Mouse (Mus musculus): ENCODE results near the gene Prdx3. TPM values are rescaled to one million over a fixed set of nuclear protein-coding genes. Genes with fewer than 3 reads are reported as not detected.

The Prdx3 gene
- total RNA-seq (2015; ENCODE audit: low replicate concordance) (99.3 and 105 TPM in 2 replicates), total RNA-seq (2017; ENCODE audit: low replicate concordance) (88.4 and 96.3 TPM in 2 replicates)

DNA sequence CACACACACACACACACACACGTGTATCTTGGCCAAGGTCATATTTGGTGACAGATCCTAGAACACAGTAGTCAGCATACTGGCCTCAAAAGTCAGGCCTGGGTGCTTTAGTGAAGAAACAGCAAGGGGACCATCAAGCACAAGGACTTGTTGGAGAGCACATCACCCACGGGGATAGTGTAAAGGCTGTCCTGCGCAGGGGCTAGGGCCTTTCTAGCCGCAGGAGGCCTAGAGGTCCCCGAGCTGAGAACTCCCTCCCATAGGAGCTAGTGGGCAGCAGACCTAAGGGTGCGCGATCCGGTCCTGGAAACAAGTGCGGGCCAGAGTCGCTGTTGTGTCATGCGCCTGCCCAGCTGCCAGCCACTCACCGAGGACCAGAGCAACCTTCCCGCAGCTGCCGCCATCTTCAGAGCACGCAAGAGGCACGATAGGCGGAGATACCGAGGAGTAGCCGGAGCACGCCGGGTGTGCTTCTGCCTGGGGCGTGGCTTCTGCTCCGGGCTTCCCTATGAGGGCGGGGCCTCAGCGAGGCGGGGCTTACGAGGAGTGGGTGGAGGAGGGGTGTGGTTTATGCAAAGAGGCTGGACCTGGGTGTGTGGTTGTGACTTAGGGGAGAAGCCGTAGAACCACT is at the start of gene Prdx3:
Gene Prdx3, minus strand, starts transcription at position 493 of the 631 bp plus-strand sequence.
- ATAC-seq (replicated peaks; ENCODE audit: low FRiP score, poor library complexity, severe bottlenecking): peak; percentile 91

DNA sequence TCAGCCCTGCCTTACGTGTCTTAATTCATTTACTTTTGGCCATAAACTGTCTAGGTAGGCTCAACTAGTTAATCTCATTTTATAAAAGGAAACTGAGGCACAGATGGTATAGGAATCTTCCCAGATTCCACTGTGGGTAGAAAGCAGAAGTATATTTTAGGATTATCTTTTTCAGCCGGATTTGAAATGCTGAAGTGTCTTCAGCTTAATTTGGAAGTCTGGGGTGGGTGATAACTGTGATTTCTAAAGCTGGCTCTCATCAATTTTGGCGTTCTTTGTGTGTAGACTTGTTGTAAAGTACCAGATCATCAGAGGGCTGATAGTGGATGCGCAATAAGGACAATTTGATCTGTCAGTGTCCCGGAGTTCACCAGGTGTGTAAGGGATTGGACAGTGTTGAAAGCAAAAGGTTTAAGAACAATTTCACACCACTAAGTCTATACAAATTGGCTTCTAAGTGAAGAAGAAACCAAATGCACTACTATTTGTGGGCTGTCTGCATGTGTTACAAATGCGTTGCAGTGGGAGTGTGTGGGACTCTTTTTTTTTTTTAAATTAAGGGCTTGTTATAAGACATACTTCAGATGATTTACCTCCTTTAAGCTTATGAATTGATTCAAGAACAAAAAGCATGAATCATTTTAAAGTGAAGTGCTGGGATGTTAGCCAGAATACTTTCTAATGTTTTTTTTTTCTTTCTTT is 42.7 kb upstream of the Prdx3 start:
- ATAC-seq (replicated peaks; ENCODE audit: low FRiP score, poor library complexity, severe bottlenecking): no peak

DNA sequence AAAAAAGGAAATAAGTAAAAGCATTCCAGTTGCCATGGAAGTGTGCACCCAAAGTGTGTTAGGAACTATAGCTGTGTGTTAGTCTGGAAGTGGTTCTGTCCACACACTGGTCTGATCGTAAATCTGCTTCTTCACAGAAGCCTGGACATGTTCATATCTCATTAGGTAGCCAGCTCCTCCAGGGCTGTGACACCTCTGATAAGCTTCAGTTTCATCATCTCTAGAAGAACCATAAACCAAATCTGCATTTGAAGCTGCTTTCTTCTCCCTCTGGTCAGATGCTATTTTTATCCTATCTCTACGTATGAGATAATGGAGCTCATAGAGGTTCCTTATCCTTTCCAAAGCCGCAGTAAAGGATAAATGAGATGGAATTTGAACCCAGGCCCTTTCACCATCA is 41.5 kb upstream of the Prdx3 start:
- ATAC-seq (replicated peaks; ENCODE audit: low FRiP score, poor library complexity, severe bottlenecking): no peak

DNA sequence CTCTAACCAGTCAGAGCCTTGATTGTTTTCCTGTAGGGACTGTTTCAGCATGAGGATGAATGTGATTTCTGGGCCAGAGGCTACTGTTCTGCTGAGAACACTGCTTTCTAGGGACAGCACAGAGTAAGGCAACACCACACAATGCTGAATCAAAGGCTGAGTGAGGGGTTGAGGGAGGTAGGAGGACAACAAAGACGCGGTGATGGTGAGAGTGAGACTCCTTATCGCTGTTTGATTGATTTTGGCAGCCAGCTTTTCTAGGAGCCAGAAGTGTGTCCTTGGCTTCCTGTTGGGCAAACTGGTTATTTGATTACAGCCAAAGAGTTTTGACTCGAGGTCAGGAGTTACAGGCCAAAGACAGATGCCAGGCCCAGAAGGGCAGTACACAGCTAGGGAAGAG is 40.9 kb upstream of the Prdx3 start:
- ATAC-seq (replicated peaks; ENCODE audit: low FRiP score, poor library complexity, severe bottlenecking): no peak

DNA sequence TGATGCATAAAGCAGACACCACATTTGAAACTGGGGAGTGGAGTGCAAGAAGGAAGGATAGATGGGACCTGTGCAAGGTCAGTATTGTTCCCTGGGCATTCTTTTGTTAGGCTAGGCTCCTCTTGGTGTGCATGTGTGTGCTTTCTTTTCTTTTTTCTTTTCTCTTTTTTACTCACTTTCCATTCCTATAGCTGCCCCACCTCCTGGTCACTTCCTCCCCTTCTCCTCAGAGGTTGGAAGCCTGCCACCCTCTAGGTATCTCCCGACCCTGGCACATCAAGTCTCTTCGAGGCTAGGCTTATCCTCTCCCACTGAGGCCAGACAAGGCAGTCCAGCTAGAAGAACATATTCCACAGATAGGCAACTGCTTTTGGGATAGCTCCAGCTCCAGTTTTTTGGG is 37.3 kb upstream of the Prdx3 start:
- no peak for ATAC-seq (replicated peaks; ENCODE audit: low FRiP score, poor library complexity, severe bottlenecking)

DNA sequence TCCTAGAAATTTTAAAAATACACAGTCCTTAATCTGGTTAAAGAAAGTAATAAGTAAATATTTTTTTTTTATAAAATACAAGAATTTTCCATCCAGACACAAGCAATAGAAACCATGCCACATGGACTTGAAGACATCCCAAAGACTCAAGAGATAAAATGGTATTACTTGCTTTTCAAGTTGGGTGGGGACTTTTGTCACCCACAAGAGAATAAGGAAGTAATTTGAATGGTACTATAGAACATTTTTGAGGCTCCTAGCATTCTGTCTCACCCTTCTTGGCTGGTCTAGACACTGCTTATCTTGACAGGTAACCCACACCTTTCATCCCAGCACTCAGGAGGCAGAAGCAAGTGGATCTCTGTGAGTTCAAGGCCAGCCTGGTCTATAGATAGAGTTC is 35.9 kb upstream of the Prdx3 start:
- no peak for ATAC-seq (replicated peaks; ENCODE audit: low FRiP score, poor library complexity, severe bottlenecking)

DNA sequence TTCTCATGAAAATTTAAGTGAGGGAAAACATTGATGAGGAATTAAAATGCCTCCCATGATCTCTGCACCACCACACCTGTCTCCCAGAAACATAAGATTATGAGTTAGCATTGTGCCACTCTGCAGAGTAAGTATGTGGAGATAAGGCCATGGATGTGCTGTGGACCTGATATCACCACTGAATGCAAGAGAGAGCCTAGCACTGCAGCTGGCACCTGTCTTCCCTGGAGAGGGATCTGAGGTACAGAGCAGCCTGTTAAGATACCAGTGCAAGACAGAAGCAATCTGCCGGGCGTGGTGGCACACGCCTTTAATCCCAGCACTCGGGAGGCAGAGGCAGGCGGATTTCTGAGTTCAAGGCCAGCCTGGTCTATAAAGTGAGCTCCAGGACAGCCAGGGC is 31.1 kb upstream of the Prdx3 start:
- ATAC-seq (replicated peaks; ENCODE audit: low FRiP score, poor library complexity, severe bottlenecking): no peak

DNA sequence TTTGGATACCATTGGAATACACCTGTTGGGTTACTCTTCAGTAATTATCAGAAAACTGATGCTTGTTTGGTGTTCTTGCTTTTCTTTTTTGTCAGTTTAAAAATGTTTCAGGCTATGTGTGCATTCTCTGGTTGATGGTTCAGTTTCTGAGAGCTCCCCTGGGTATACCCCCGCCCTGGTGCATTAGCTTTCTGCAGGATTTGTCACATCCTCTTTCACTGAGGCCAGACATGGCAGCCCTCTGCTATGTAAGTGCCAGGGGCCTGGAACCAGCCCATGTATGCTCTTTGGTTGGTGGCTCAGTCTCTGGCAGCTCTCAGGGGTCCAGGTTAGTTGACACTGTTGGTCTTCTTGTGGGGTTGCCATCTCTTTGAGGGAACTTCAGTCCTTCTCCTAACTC is 29.6 kb upstream of the Prdx3 start:
- no peak for ATAC-seq (replicated peaks; ENCODE audit: low FRiP score, poor library complexity, severe bottlenecking)

DNA sequence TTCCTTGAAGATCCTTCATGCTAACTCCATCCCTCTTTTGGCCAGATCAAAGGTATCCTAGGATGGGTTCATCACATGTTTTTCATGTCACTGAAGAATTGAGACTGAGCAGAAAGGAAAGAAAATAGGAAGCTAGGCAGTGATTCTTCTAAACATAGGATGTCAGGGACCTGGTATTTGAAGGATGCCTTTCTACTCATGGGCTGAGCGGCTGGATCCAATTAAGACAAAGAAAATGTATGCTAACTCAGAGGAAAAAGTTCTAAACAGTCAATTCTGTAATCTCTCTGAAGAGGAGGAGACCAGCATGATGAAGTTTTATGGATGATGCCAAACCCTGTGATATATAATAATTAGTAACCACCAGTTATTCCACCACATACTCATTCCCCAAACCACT is 28.8 kb upstream of the Prdx3 start:
- ATAC-seq (replicated peaks; ENCODE audit: low FRiP score, poor library complexity, severe bottlenecking): no peak

DNA sequence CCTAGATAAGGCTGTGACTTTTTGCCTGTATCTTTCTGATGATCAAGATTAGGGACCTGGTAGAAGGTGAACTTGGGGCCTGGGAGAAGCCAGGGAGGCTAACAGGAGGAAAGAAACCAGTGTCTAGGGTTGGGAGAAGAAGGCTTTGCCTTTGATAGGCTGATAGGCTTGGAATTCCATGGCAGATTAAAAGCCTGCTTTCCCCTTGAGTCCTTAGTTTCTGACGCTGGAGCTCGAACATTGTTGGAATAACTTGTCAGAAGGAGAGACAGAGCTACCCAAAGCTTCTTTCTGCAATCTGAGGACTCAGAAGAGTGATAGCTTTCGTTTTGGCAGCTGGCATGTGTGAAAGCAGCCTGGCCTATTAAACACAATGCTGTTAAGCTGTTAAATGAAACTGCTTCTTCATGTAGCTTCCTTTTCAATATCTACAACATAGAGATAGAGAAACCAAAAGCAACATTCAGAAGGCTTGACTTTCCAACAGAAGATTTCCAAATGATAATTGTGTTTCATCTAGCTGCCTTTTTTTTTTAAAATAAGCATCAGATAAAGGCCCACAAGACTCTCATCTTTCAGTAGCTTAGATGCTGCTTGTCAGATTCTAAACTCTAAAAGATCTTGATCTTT is 21.0 kb upstream of the Prdx3 start:
- ATAC-seq (replicated peaks; ENCODE audit: low FRiP score, poor library complexity, severe bottlenecking): no peak

DNA sequence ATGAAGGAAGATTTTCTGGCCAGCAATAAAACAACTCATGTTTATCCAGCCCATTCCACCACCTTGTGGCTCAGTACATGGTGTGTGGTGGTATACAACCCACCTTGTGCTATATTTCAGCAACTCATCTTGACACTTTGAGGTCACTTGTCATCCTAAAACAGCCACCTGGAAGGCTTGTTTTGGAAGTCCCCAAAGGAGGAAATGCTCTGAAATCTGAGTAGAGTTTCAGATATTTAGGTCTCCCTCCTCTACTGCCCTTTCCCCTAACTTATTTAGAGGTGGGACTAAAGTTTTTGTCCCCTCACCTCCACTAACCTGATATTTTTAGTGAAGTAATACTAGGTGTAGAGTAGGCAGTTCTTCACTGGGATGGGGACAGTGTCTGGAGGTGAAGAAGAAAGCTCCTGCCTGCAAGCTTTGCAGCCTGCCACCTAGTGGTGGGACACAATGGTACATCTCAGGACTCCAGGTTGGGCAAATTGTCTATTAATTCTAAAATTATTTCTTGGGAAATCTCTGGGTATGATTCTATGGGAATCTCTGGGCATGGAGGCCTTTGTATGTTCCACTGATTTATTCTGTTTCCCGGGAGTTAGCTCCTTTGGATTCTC is 17.7 kb upstream of the Prdx3 start:
- ATAC-seq (replicated peaks; ENCODE audit: low FRiP score, poor library complexity, severe bottlenecking): 0 out of 2 replicates have a peak, but pooled peaks have one; percentile 52

DNA sequence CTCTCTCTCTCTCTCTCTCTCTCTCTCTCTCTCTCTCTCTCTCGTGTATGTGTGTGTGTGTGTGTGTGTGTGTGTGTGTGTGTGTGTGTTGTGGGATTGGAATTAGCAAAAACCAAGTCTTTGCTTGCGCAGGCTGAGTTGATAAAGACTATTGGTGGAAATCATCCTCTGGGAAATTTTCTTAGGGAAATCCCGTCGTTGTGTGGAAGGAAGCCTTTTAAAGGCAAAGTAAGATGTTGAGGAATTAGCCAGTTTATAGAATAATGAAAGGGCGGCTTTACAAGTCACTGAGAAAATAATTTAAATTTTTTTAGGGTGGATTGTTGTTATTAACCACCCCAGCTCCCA is 16.7 kb upstream of the Prdx3 start:
- ATAC-seq (replicated peaks; ENCODE audit: low FRiP score, poor library complexity, severe bottlenecking): no peak

DNA sequence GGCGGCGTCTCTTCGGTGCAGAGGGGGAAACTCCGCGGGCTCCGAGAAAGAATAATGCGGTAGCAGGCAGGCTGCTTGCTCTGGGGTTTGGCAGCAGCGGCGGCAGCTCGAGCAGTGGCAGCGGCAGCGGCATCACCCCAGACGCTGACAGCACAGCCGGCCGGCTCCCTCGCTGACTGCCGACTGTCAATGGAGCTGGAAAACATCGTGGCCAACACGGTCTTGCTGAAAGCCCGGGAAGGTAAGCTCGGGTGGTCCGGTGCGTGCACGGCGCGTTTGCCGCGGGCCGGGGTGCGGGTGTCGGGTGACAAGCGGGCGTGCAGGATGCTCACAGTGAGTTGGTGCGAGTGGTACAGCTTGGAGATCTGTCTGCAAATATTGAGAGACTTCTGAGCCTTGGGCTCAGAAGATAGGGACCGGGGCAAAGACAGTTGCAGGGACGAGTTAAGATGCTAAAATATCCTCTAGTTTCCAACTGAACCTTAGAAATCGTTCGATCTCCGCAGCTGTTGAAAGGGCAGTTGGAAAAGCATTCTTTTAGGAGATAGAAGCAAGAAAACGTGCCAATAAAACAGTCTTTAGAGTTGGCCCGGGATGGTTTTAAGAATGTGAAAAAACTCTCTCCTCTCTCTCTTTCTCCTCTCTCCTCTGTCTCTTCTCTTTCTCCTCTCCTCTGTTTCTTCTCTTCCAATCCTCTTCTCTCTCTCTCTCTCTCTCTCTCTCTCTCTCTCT is 16.2 kb upstream of the Prdx3 start:
- peak; percentile 17 for ATAC-seq (replicated peaks; ENCODE audit: low FRiP score, poor library complexity, severe bottlenecking)

DNA sequence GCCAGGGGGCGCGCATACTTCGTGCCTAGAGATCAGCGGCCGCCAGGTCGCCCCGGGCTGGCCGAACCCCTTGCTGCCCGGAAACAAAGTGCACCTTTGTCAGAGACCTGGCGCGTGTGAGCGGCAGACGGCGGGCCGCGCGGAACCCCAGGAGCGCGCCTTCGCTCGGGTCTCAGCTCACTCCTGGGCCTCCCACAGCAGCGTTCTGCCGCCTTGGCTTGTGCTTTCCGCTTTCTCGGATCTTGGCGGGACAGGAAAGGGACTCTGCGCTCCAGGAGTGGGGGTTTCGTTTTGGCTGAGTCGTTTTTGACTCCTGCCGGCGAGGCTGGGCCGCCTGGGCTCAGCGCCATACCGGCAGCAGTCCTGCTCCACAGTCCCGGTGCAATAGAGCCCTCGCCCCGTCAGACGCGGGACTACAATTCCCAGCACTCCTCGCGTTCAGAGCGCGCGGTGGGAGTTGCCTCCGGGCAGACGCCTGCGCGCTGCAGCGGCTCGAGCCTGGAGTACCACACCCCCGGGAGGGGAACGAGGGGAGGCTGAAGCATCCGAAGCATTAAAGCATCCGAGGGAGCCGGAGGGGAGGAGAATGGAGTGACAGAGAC is 15.5 kb upstream of the Prdx3 start, which contains the start of gene Grk5:
Gene Grk5, plus strand, starts transcription at position 36 of the 602 bp plus-strand sequence.
- ATAC-seq (replicated peaks; ENCODE audit: low FRiP score, poor library complexity, severe bottlenecking): peak; percentile 92

DNA sequence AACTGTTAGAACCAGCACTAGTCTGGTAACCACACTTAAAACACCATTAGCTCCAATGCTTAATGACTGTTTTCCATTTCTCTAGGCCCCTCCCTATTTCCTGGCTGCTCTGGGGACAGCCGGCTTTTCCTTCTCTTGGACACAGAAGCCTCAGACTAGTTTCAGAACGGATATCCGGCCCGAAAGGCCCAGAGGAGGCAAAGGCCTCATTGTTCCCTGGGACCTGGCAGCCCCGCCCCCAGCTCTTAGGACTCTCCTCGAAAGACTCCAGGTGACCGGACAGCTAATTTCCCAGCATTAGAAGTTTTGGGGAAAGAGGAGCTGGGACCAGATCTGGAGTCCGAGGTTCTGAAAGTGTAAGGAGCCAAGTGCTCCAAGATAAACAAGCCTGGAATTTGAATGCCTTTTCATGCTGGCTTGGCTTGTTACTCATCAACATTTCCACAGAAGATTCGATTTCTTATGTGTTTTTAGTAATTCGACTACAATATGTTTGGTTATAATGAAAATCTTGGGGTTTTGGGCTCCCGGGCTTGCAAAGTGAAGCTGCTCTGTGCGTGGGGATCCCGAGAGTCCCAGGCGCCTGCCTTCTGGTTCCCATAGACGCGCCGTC is 14.9 kb upstream of the Prdx3 start:
- ATAC-seq (replicated peaks; ENCODE audit: low FRiP score, poor library complexity, severe bottlenecking): peak; percentile 38

DNA sequence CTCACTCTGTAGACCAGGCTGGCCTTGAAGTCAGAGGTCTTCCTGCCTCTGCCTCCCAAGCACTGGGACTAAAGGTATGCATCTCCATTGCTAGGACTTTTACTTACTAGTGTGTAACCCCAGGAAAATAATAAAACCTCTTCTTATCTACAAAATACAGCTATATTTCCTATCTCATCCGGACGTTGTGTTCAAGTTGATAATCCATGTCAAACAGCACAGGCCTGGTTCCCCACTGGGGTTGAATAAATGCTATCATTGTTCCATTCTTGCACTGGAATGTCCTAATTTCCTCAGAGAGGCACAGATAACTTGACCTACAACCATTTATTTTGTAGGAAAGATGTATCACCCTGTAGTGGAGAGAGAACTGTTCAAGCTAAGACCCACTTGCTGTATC is 13.3 kb upstream of the Prdx3 start:
- ATAC-seq (replicated peaks; ENCODE audit: low FRiP score, poor library complexity, severe bottlenecking): no peak

DNA sequence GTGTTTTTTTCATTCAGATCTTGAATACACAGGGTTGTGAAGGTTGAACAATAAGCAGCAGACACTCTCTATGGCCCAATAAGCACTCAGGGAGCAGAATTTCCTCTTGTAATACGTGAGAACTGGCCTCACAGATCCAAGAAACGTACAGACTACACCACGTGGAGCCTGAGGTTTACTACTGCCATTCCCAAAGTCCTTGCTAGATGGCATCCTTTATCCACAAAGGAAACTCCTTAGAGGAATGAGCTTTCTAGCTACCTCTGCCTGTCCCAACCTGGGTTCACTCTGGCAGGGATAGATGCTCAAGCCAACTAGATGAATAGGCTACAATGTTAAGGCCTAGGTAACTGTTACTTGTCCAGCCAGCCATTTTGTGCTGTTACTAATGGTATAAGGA is 8.8 kb upstream of the Prdx3 start:
- ATAC-seq (replicated peaks; ENCODE audit: low FRiP score, poor library complexity, severe bottlenecking): no peak

DNA sequence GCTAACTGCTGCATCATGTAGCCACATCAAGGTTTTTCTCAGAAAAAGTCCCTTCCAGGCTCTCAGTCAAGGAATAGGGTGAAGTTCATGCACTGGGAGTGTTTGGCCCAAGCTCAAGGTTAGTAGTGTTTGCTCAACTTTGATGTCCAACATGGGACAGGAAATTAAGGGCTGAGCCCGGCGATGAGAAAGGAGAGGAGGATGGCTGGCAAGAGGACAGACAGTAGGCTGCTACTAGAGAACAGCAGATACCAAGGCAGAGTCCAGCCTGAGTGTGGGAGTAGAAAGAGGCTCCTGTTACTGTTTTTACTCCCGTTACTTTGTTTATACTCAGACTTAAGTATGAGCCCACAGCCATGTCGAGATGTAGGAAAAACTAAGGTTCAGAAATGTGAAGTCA is 855 bp downstream of the Prdx3 start:
- peak; percentile 42 for ATAC-seq (replicated peaks; ENCODE audit: low FRiP score, poor library complexity, severe bottlenecking)

DNA sequence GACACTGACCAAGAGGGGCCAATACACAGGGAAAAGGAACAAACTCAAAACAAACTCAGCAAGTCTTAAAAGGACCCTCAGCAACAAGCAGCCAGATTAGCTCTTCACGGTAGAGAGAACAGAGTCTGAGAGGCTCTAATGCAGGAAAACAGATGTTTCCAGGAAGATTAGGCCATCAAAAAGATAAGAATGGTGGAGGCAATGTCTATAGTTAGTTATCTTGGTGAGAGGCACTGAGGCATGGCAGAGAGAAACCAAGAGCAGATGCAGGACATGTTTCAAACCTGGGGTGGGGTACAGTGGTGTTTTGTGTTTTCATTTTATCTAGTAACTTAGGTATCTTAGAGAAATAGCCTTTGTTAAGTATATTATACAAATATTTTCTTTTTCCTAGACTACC is 2.1 kb downstream of the Prdx3 start:
- ATAC-seq (replicated peaks; ENCODE audit: low FRiP score, poor library complexity, severe bottlenecking): peak; percentile 43
